Mouse (Mus musculus) kidney, postnatal 14 days (tissue): ENCODE results near the gene Samd4b.
"Not testable (repeated sequence)": the region's sequence is repeated elsewhere in the genome, so short reads cannot be mapped to it uniquely, and the experiment has no call there.

ENCODE experiments used
- DNase-seq: peaks from one replicate; pipeline ENCODE4 v3.0.0; 2022; ENCODE audit warnings: mixed read lengths

Samd4b gene

DNA sequence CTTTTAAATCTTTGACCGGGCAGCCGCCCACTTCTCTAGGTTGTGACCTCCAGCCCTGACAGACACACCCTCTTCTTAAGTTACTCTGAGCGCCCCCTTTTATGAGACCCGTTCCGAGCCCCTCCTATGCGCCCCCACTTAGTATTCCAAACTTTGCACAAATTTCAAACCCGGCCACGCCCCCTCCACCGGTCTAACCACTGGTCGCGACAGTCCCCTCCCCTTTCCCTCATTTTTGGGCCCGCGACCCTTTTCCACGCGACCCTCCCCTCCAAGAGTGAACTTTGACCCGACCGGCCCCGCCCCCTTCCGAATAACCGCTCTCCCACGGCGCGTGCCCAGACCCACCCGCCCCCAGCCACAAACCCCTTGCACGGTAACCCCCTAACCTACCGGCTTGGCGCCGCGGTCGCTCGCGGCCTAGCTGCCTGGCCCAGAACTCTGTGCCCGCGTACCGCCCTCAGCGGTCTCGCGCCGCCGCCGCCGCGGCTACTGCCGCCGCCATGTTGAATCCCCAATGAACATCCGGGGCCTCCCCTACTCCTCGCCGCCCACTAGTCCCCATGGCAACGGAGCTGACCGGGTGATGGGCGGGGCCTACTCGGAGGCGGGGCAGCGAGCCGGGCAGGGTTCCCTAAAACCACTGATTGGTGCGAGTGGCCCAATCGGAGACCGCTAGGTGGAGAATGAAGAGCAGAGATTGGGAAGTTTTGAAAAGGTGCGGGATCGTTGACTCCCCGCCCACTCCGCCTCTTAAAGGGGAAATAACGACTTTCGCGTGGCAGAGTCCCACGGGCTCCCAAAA, at the start of gene Samd4b, which contains the start of gene Pak4:
Gene Samd4b, minus strand, starts transcription at position 503 of the 805 bp plus-strand sequence.
Gene Pak4, minus strand, starts transcription at position 544 of the 805 bp plus-strand sequence.
- DNase-seq = peak; percentile 100

GRCm38 (mm10) chr7:28647016-28647415, 49.1 kb upstream of the Samd4b start:
- DNase-seq = no peak

GRCm38 (mm10) chr7:28645947-28646475, 48.1 kb upstream of the Samd4b start:
- DNase-seq = no peak

- no peak for DNase-seq
Observed at GRCm38 (mm10) chr7:28645366-28645765, 47.4 kb upstream of the Samd4b start.

DNA sequence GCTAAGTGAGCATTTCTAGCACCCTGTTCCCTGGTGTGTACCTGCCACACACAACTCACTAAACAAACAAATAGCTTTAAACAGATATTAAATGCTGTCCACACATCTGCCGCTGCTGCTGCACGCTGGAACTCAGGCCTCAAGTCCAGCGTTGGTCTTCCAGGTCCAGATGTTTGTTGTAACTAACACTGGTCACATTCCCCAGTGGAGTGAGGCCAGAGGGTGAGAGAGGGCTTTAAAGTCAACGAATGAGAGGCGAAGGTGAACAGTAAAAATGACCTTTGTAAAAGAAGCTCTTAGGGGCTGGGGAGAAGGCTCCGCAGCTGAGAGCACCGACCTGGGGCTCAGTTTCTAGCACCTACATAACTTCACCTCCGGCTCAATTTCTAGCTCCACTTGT, 43.6 kb upstream of the Samd4b start:
- no peak for DNase-seq

GRCm38 (mm10) chr7:28637511-28637910, 39.6 kb upstream of the Samd4b start:
- peak; percentile 15 for DNase-seq

- DNase-seq = no peak
Observed at GRCm38 (mm10) chr7:28634128-28634527, 36.2 kb upstream of the Samd4b start.

- DNase-seq = no peak
Observed at GRCm38 (mm10) chr7:28631073-28631472, 33.1 kb upstream of the Samd4b start, which contains the start of gene Acp7. Gene Acp7 (minus strand): TSS chr7:28631332.

DNA sequence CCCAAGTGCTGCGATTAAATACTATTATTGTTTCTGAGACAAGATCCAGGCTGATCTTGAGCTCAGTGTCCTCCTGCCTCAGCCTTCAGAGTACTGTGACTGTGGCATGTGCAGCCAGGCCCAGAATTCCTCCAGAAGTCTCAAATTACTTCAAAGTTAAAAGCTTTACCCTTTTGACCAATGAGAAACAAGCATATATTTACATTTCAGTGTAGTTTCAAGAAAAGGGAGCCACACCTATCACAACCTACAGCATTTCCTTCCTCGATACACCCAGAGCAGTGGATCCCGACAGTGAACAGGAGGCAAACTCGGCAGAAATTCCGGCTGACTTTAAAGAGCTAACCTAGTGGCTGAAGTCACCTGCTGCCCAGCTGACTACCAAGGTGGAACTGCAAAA, 26.8 kb upstream of the Samd4b start:
- no peak for DNase-seq

- no peak for DNase-seq
Observed at GRCm38 (mm10) chr7:28619098-28619715, 21.3 kb upstream of the Samd4b start.

- no peak for DNase-seq
Observed at GRCm38 (mm10) chr7:28605951-28606350, 8.0 kb upstream of the Samd4b start.

- not testable (repeated sequence) for DNase-seq
Observed at GRCm38 (mm10) chr7:28603788-28604187, 5.8 kb upstream of the Samd4b start.

- DNase-seq = no peak
Observed at GRCm38 (mm10) chr7:28603136-28603535, 5.2 kb upstream of the Samd4b start.

DNA sequence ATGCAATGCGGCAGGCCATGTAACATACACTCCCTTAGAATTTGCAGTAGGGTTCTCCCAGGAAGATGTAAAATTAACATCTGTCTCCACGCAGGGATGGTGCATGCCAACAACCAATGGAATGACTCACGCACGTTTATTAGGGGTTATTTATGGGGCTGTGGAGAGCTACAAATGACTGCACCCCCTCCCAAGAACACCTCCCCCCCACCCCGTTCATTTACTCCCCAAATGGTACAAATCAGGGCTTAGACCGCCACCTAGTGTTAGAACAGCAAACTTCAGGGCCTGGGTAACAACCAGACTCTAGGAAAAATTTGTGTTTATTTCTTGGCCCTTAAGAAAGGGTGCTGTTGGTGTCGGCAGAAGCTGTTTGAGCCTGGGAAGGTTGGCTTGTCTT, 3.7 kb upstream of the Samd4b start:
- DNase-seq = peak; percentile 66

GRCm38 (mm10) chr7:28601029-28601428, 3.1 kb upstream of the Samd4b start:
- peak; percentile 77 for DNase-seq

DNA sequence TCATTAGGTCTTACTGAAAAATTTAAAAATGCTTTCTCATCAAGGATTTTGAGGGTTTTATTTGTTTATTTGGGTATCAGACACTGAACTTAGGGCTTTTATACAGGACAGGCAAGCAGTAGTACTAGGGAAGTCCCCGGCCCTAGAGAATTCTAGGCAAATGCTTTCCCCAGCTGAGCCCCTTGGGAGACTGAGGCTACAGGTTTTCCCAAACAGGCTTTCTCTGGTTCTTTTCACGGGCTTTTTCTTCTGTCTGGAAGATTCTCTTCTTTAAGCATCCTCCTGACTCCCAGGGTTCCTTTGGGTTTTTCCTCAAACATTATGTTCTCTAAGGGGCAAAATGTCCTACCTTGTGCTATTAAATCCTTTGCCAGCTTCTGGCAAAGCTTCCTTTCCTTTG, 1.0 kb upstream of the Samd4b start:
- DNase-seq = no peak

- DNase-seq = no peak
Observed at GRCm38 (mm10) chr7:28597277-28597570, 720 bp downstream of the Samd4b start.

DNA sequence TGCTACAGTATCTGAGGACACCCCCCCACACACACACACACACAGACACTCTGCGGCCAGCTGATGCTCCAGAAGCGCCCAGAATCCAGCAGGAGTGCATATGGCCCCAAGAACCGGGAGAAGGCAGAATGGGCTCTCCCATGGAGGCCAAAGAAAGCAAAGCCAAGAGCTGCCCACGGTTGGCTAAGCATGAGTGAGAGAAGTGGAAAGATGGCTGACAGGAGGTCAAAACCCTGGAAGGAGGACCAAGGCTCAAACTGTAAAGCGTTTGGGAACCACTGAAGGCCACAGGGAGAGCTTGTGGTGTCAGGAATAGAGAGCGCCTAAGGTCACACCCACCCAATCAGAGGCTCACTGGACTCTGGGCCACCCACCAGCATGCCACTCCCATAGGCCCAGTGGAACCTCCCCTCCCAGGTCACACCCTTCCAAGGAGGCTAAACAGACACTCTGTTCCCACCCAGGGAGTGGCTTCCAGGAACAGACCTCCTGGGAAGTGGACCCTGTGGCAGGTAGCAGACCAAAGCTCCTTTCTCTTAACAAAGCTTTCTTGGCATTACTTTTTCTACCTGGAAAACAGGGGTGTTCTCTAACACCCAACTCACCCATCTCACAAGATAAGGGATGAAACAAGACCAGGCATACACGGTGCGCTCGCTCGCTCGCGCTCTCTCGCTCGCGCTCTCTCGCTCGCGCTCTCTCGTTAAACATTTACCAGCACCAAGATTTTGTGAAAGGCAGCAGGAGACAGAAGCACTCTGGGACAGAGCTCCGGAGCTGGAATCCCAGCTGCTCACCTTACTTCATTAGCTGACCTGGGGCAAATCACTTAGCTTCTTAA, 1.3 kb downstream of the Samd4b start:
- peak; percentile 86 for DNase-seq

DNA sequence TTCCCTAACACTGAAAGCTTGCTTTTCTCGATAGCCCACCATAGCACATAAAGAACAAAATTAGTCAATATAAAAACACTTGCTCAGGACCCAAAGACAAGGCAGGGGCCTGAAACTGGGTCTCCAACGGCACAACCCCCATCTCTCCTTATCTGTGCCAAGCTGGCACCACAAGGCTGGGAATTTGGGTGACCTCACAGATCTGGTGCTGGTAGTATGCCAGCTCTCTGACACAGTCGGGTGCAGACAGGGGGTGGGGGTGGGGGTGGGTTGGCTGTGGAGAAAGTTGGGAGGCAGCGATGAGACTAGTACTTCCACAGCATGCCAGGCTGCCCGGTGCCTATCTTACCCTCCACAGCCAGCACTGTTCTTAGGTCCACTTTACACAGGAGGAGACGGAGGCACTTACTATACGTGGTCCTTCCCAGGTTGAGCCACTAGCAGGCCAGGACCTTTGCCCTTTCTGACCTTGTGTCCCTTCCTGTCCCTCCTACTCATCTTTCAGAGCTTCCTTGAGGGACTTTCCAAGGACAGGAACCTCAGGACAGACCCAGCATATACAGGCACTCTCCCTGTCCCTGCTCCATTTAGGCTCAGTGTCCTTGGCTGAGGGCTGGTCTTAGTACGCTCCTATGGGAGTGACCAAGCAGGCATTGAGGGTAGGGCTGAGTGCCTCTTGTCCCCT, 2.1 kb downstream of the Samd4b start:
- no peak for DNase-seq

- DNase-seq = peak; percentile 81
Observed at GRCm38 (mm10) chr7:28593206-28594111, 4.5 kb downstream of the Samd4b start.

DNA sequence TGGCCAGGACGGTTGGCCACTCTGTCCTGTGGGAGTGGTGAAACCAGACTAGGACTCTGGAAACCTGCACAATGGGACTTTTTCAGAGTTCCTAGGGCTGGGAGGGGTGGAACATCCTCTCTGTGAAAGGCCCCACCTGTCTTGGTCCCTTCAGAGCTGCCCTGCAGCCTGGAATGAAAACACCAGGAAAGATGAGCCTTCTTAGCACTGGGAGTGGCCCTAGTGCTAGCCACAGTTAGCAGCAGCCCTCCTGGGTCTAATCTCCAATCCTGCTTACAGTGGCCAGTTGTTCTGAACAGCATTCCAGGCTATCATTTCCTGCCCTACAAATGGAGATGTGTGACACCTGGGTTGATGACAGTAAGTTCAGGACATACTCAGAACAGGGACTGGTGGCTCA, 6.1 kb downstream of the Samd4b start:
- no peak for DNase-seq

GRCm38 (mm10) chr7:28587644-28588043, 10.3 kb downstream of the Samd4b start:
- peak; percentile 78 for DNase-seq
